Mouse (Mus musculus) mature B cell (primary cell): ENCODE measurements around the gene Lax1.

Experiments
- in situ Hi-C: fragments of 300-500 bp; cut with MboI; formaldehyde crosslinking; loops from 2 replicates; pipeline ENCODE4 v1.14.3; 2019

The Lax1 gene

GRCm38 (mm10) chr1:133638517-133638916, 51.4 kb downstream of the Lax1 start:
- in situ Hi-C loops = no loop called here

- in situ Hi-C loops = no loop called here
Measured at GRCm38 (mm10) chr1:133632168-133632567, 57.7 kb downstream of the Lax1 start.
